Mouse (Mus musculus) intestine, postnatal 0 days (tissue): ENCODE measurements around the gene Kif21a. TPM values are rescaled to one million over a fixed set of nuclear protein-coding genes. Genes with fewer than 3 reads are reported as not detected.

ENCODE experiments used
- ATAC-seq: fragments of 200-750 bp; cut with Nextera tagmentation; 2 replicates; pipeline ENCODE4 v1.8.0; 2017; ENCODE audit warnings: mild to moderate bottlenecking, moderate TSS enrichment, moderate library complexity
- H3K27ac ChIP-seq: fragments of 300-500 bp; sonication (generic); 2 replicates; pipeline ENCODE4 v1.5.1; 2014; ENCODE audit warnings: mild to moderate bottlenecking, low read depth, low read length, moderate library complexity
- H3K27me3 ChIP-seq: fragments of 300-500 bp; sonication (generic); replicated peaks from 2 replicates; pipeline ENCODE4 v1.6.1; 2014; ENCODE audit warnings: low read length, mixed read lengths; ENCODE audit not compliant: control insufficient read depth, insufficient read depth
- H3K36me3 ChIP-seq: fragments of 300-500 bp; sonication (generic); 2 replicates; pipeline ENCODE4 v1.6.1; 2014; ENCODE audit warnings: mild to moderate bottlenecking, moderate library complexity; ENCODE audit not compliant: control insufficient read depth, insufficient read depth
- H3K4me1 ChIP-seq: fragments of 300-500 bp; sonication (generic); replicated peaks from 2 replicates; pipeline ENCODE4 v1.6.1; 2014; ENCODE audit warnings: antibody characterized with exemption, low read length, mixed read lengths; ENCODE audit not compliant: control insufficient read depth, insufficient read depth
- H3K4me2 ChIP-seq: fragments of 300-500 bp; sonication (generic); replicated peaks from 2 replicates; pipeline ENCODE4 v1.6.1; 2014; ENCODE audit warnings: low read depth, mild to moderate bottlenecking, moderate library complexity
- H3K4me3 ChIP-seq: fragments of 300-500 bp; sonication (generic); 2 replicates; pipeline ENCODE4 v1.5.1; 2014; ENCODE audit warnings: low read depth, low read length
- H3K9ac ChIP-seq: fragments of 300-500 bp; sonication (generic); 2 replicates; pipeline ENCODE4 v1.6.1; 2014; ENCODE audit warnings: mild to moderate bottlenecking, low read depth, low read length
- H3K9me3 ChIP-seq: fragments of 300-500 bp; sonication (generic); 2 replicates; pipeline ENCODE4 v1.6.1; 2016; ENCODE audit warnings: mixed run types; ENCODE audit not compliant: control insufficient read depth
- CTCF ChIP-seq: sonication (generic); IDR thresholded peaks from 2 replicates; pipeline ENCODE4 v1.5.1; 2016; ENCODE audit warnings: low read depth, mild to moderate bottlenecking, control low read depth, antibody characterized with exemption, moderate library complexity
- WGBS: fragments of 180-500 bp; shearing (Covaris S2); extraction: QIAGEN DNeasy Blood & Tissue Kit; methylation state at CpG from one replicate; pipeline ENCODE4 v1.1.7; 2014; 5-methylcytosine and 5-hydroxymethylcytosine counted together
- polyA plus RNA-seq: library from polyadenylated mRNA; unstranded; fragments of >200 nt; fragmentation: Nextera tagmentation; extraction: Ambion mirVana; gene quantifications from 2 replicates; pipeline ENCODE4 v1.2.1, GENCODE M21; 2015

The Kif21a gene
- polyA plus RNA-seq, 1 experiment from 2014 or later = 13.3 TPM

DNA sequence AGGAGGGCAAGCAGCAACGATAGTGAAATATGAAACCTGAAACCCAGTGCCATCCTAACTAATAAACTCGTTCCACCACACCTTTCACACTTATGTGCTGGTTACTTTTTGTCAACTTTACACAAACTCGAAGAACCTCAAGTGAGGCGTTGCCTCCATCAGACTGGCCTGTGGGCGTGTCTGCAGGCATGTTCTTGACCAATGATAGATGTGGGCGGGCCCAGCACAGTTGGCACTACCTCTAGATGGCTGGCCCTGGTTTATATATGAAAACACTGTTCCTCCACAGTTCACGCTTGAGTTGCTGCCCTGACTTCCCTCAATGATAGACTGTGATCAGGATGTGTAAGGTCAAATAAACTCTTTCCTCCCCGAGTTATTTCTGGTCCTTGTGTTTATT lies 3.2 kb downstream of the Kif21a start:
- WGBS = 54% methylated on average over 8 of the region's 8 CpGs
- no peak overlapping the region for H3K27ac ChIP-seq
- H3K27me3 ChIP-seq = no peaks in the 10 kb centered on the region
- ATAC-seq = peak; percentile 52; the same call in 1 of the 2 replicates
- H3K9me3 ChIP-seq = no peaks in the 10 kb centered on the region
- no peak for TF ChIP-seq CTCF
- no peak overlapping the region for H3K4me3 ChIP-seq
- no peak overlapping the region for H3K9ac ChIP-seq
- H3K36me3 ChIP-seq = no peaks in the 10 kb centered on the region
- H3K4me2 ChIP-seq = no peak overlapping the region; the same call in 1 of the 2 replicates
- no peaks in the 10 kb centered on the region for H3K4me1 ChIP-seq

DNA sequence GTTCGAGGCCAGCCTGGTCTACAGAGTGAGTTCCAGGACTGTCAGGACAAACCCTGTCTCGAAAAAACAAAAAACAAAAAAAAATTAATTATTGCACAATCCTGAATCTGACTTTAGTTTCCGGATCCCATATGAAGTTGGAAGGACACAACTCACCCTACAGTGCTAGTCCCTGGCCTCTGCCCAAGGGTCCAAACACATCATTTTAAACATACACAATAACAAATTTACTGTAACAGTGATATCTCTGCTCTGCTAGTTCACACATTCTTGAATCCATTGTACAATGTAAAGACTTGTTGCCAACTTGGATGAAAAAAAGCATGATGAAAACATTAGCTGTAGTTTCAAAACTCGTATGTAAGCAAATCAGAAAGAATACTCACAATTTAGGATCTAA lies 6.5 kb downstream of the Kif21a start:
- Histone ChIP-seq H3K27me3 (no peaks in the 10 kb centered on the region), H3K27ac (no peak overlapping the region), H3K4me3 (no peak overlapping the region), H3K9ac (no peak overlapping the region), H3K4me2 (no peak overlapping the region), H3K4me1 (no peaks in the 10 kb centered on the region), H3K36me3 (no peaks in the 10 kb centered on the region), H3K9me3 (no peaks in the 10 kb centered on the region)
- no peak for TF ChIP-seq CTCF
- no peak for ATAC-seq
- 77% methylated on average over 4 of the region's 4 CpGs for WGBS

DNA sequence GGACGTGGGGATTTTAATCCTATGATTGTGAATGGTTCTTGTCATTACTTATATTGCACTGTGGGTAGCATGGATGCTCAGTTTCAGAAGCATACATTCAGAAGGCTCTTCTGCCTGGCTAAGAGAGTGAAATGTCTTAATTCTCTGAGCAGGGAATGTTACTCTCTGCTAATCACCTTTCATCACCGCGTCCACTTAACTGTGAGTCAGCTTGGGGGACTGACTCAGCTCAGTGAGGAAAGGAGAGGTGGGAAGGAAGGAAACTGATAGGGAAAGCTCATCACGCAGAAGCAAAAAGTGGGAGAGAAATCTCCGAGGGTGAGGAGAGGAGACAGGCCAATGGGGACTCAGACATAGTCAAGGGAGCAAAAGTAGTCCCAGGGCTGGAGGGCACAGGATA lies 10.9 kb downstream of the Kif21a start:
- Histone ChIP-seq H3K9me3 (no peaks in the 10 kb centered on the region), H3K4me2 (no peak overlapping the region), H3K9ac (no peak overlapping the region), H3K27me3 (no peaks in the 10 kb centered on the region), H3K27ac (no peak overlapping the region), H3K4me1 (no peaks in the 10 kb centered on the region), H3K36me3 (no peaks in the 10 kb centered on the region), H3K4me3 (no peak overlapping the region)
- 76% methylated on average over 5 of the region's 5 CpGs for WGBS
- ATAC-seq = no peak
- TF ChIP-seq CTCF = no peak

DNA sequence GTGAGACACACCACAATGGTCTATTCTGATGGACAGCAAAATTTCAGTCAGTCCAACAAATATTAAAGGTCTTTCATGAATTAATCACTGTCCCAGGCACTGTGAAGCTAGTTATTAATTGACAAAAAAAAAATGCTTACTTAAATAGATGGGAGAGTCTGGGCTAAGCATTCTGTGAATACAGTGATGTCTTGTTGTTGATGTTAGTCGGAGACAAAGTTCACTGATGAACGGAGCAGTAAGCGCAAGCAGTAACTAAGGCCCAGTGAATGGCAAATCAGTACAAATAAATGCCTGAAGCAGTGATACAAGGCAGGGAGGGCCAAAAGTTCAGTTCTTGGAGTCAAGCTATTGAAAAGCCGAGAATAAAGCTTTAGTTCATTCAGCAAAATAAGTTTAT lies 15.7 kb downstream of the Kif21a start:
- H3K27ac ChIP-seq = 0 out of 2 replicates have a peak overlapping the region, but pooled peaks have one; percentile 21
- ATAC-seq = 0 out of 2 replicates have a peak, but pooled peaks have one; percentile 33

DNA sequence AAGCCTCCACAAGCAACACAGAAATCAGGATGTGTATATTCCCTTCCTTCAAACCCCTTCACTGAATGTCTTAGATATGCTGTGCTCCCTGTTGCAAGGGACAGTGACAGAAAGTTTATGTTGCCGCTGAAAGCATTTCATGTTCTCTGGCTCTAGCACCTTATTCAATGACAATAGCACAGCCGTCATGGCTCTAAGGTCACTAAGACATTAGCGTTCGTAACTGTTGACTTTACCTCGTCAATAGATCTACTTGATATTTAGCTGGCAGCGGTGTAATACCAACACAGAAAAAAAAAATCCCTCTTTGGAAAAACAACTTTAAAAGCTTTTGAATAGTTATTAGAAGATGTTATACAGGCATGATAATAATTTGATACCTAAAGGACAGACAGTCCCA lies 16.2 kb downstream of the Kif21a start:
- 61% methylated on average over 6 of the region's 6 CpGs for WGBS
- no peak for ATAC-seq
- H3K27me3 ChIP-seq = no peaks in the 10 kb centered on the region

More for the DNA sequence above, 15.7 kb downstream of the Kif21a start:
- H3K4me2 ChIP-seq = no peak overlapping the region
- H3K9me3 ChIP-seq = no peaks in the 10 kb centered on the region
- 39% methylated on average over 4 of the region's 4 CpGs for WGBS
- H3K27me3 ChIP-seq = no peaks in the 10 kb centered on the region
- H3K36me3 ChIP-seq = no peaks in the 10 kb centered on the region
- TF ChIP-seq CTCF = no peak
- H3K4me3 ChIP-seq = no peak overlapping the region
- no peaks in the 10 kb centered on the region for H3K4me1 ChIP-seq
- no peak overlapping the region for H3K9ac ChIP-seq

DNA sequence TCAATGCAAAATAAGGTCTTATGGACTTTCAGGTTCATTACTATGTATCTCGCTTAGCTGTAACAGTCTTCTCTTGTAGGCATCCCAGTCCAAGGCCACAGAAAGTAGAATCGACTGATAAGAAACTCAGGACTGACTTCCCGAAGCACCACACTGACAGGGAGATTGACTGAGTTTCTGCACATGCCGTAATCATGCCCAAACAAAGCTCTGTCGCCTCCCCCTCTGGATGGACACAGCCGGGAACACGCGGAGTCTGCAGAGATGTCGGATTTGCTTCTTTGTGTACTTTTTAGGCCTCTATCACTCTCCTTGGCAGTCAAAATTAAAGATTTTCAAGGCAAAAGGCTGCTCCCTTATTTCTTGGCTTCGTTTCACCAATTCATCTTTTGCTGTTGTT lies 20.8 kb downstream of the Kif21a start:
- Histone ChIP-seq H3K36me3 (no peaks in the 10 kb centered on the region), H3K9ac (no peak overlapping the region), H3K27ac (no peak overlapping the region), H3K4me2 (no peak overlapping the region), H3K4me1 (no peaks in the 10 kb centered on the region), H3K27me3 (no peaks in the 10 kb centered on the region), H3K4me3 (no peak overlapping the region), H3K9me3 (no peaks in the 10 kb centered on the region)
- WGBS = 66% methylated on average over 10 of the region's 10 CpGs
- no peak for ATAC-seq
- no peak for TF ChIP-seq CTCF

More for the DNA sequence above, 16.2 kb downstream of the Kif21a start:
- H3K4me3 ChIP-seq = no peak overlapping the region
- no peak overlapping the region for H3K4me2 ChIP-seq
- no peak overlapping the region for H3K9ac ChIP-seq
- no peak overlapping the region for H3K27ac ChIP-seq
- H3K36me3 ChIP-seq = no peaks in the 10 kb centered on the region
- H3K9me3 ChIP-seq = no peaks in the 10 kb centered on the region
- no peak for TF ChIP-seq CTCF
- H3K4me1 ChIP-seq = no peaks in the 10 kb centered on the region

DNA sequence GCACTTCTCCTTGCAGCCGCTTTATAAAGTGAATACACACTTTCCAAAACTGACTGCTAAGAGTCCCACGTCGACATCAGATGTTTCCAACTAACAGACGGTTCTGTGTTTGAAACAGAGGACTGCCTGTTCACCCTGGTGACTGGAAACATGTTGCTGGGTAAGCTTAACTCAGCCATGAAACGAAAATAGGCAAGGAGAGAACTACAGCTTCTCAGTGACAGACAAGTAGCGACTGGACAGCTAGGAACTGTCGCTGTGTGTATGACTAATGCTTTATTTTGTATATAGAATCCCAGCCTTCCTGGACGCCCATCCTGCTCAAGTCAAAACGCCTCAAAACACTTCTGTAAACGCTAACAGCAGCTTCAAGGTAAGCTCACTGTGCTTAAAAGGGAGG lies 21.3 kb downstream of the Kif21a start:
- TF ChIP-seq CTCF = no peak
- 66% methylated on average over 10 of the region's 10 CpGs for WGBS
- Histone ChIP-seq H3K4me1 (no peaks in the 10 kb centered on the region), H3K4me3 (no peak overlapping the region), H3K9ac (no peak overlapping the region), H3K36me3 (no peaks in the 10 kb centered on the region), H3K27ac (no peak overlapping the region), H3K9me3 (no peaks in the 10 kb centered on the region), H3K27me3 (no peaks in the 10 kb centered on the region), H3K4me2 (no peak overlapping the region)
- ATAC-seq = no peak
